Mouse (Mus musculus): ENCODE results near the gene Spast. TPM values are rescaled to one million over a fixed set of nuclear protein-coding genes. Genes with fewer than 3 reads are reported as not detected.
"Not testable (repeated sequence)": the region's sequence is repeated elsewhere in the genome, so short reads cannot be mapped to it uniquely, and the experiment has no call there.

The Spast gene
- total and polyA plus RNA-seq, 2 experiments from 2014 or later: 25.3 to 96.7 TPM

GRCm38 (mm10) chr17:74306021-74306420 is 32.8 kb upstream of the Spast start:
- no peak for TF ChIP-seq CTCF (IDR thresholded peaks at IDR 0.05; ENCODE audit: low read depth)
- no peak overlapping the region for H3K9ac ChIP-seq (replicated peaks; ENCODE audit: low read length)
- no peaks in the 10 kb centered on the region for H3K4me1 ChIP-seq (ENCODE audit: insufficient read depth, low read length)
- H3K36me3 ChIP-seq (ENCODE audit: insufficient read depth, low read length): peaks cover 9% of the 10 kb centered on the region; the same call in 1 of the 2 replicates
- H3K27ac ChIP-seq: no peak overlapping the region
- ATAC-seq: no peak
- H3K4me3 ChIP-seq (ENCODE audit: low read length): no peak overlapping the region
- DNase-seq (ENCODE audit: low spot score): no peak
- no peaks in the 10 kb centered on the region for H3K9me3 ChIP-seq (ENCODE audit: low read length)
- no peaks in the 10 kb centered on the region for H3K27me3 ChIP-seq (ENCODE audit: insufficient read depth, low read length)
- H3K4me2 ChIP-seq (ENCODE audit: low read depth, low read length): no peak overlapping the region
- 96% methylated on average over 1 of the region's 1 CpGs for WGBS

DNA sequence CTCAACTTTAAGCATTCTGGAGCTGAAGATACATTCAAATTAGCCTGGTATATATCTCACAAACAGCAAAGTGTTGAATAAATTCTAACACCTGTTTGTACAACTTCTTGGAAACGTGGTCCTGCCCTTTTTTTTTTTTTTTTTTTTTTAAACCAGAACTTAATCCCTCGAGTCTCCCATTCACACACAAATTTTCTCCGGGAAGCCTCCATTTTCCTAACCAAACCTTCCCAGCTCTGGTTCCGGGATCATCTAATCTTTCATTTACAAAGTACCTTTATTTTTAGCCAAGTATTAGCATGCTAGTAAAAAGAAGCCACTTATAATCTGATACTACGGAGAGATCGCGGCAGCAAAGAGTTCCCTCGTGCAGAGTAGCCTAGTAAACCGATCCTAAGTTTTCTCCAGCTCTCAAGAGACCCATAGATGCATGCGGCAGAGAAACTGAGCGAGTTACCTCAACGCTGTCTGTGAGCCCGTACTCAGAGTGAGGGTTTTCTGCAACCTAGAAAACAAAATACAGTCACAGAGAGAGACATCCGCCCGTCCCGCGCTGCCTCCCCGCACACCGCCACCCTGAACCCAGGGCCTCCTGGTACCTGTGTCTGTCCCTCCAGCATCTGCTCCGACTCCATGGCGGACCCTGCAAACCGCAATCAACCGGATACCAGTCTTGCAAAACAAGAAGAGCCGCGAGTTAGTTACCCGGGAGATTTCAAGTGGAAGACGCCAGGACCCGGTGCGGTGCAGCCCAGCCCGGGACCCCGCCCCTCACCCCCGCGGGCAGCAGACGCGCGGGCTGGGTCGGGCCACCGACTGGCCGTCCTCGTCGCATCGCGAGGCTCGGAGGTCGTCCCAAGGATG is 23.1 kb upstream of the Spast start:
- Histone ChIP-seq H3K9ac (replicated peaks; ENCODE audit: low read length) (peak overlapping the region; percentile 58), H3K27me3 (ENCODE audit: insufficient read depth, low read length) (no peaks in the 10 kb centered on the region), H3K27ac (peak overlapping the region; percentile 82), H3K4me3 (ENCODE audit: low read length) (peak overlapping the region; percentile 53), H3K36me3 (ENCODE audit: insufficient read depth, low read length) (peaks cover 8% of the 10 kb centered on the region; the same call in 1 of the 2 replicates), H3K9me3 (ENCODE audit: low read length) (no peaks in the 10 kb centered on the region), H3K4me2 (ENCODE audit: low read depth, low read length) (peak overlapping the region; percentile 87), H3K4me1 (ENCODE audit: insufficient read depth, low read length) (peaks cover 4% of the 10 kb centered on the region; the same call in 1 of the 2 replicates)
- ATAC-seq (no peak), DNase-seq (ENCODE audit: low spot score) (peak; percentile 20)
- TF ChIP-seq CTCF (IDR thresholded peaks at IDR 0.05; ENCODE audit: low read depth): no peak
- under 1% methylated on average over 45 of the region's 45 CpGs for WGBS

DNA sequence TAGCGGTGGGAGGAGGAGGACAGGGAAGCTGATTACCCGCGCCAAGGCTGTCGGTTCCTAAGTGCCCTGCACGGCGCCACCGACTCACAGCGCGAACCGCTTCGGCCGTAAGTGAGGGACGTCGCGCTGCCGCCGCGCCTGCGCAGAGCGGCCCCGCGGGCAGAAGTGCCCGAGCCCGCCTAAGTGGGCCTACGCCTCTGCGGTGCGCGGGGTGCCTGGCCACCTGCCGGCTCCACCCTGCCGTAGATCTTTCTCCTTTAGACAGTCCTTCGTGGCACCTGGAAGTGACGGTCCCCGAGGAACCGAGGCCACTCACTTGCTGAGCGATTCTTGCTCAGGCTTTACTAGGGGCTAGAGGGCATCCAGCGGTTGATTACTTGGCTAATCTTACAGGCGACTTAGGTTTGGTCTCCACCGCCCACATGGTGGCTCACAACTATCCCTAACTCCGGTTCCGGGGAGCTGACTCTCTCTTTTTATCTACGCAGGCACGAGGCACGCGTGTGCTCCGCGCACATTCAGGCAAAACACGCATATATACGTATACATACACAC is 22.4 kb upstream of the Spast start:
- TF ChIP-seq CTCF (IDR thresholded peaks at IDR 0.05; ENCODE audit: low read depth): peak; percentile 25
- Histone ChIP-seq H3K27ac (peak overlapping the region; percentile 82), H3K4me1 (ENCODE audit: insufficient read depth, low read length) (peaks cover 4% of the 10 kb centered on the region; the same call in 1 of the 2 replicates), H3K4me2 (ENCODE audit: low read depth, low read length) (peak overlapping the region; percentile 87), H3K9ac (replicated peaks; ENCODE audit: low read length) (peak overlapping the region; percentile 58), H3K36me3 (ENCODE audit: insufficient read depth, low read length) (peaks cover 5% of the 10 kb centered on the region; the same call in 1 of the 2 replicates), H3K27me3 (ENCODE audit: insufficient read depth, low read length) (no peaks in the 10 kb centered on the region), H3K9me3 (ENCODE audit: low read length) (no peaks in the 10 kb centered on the region), H3K4me3 (ENCODE audit: low read length) (peak overlapping the region; percentile 53)
- ATAC-seq: peak; percentile 96
- DNase-seq (ENCODE audit: low spot score): peak; percentile 95
- WGBS: under 1% methylated on average over 48 of the region's 48 CpGs

DNA sequence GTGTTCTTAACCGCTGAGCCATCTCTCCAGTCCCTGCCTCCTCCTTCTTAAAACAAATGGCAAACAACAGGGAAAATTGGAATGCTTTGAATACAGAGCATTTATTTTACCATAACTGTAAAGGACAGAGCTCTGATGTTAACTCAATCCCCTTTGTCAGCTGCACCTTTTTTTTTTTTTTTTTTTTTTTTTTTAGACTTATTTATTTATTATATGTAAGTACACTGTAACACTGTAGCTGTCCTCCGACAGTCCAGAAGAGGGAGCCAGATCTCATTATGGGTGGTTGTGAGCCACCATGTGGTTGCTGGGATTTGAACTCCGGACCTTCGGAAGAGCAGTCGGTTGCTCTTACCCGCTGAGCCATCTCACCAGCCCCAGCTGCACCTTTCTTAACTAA is 20.1 kb upstream of the Spast start:
- WGBS: 90% methylated on average over 6 of the region's 6 CpGs

DNA sequence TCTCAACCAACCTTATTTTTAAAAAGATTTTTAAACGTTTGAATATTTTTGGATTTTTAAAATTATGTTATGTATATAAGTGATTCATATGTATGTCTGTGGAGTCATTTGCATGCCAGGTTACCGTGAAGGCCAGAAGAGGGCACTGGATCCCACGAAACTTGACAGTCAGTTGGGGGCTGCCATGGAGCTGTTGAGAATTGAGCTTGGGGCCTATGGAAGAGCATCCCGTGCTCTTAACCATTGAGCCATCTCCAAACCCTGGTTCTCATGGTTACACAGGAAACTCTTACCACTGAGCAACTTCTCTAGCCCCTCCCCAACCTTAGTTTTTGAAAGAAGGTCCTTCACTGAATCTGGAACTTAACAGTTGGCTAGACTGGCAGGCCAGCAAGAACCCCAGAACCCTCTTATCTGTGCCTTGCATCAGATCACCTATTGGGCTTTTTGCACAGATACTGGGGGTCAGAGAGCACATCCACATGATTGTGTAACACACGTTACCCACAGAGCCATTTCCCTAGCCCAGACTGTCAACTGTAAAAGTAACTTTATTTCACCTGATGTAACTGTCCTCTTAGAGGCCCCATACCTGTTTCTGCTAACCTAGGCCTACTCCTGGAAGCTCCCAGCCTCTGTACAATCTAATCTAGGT is 16.3 kb upstream of the Spast start:
- peak; percentile 12 for DNase-seq (ENCODE audit: low spot score)
- Histone ChIP-seq H3K27ac (no peak overlapping the region), H3K4me3 (ENCODE audit: low read length) (no peak overlapping the region), H3K9ac (replicated peaks; ENCODE audit: low read length) (no peak overlapping the region), H3K9me3 (ENCODE audit: low read length) (no peaks in the 10 kb centered on the region), H3K4me2 (ENCODE audit: low read depth, low read length) (no peak overlapping the region), H3K36me3 (ENCODE audit: insufficient read depth, low read length) (no peaks in the 10 kb centered on the region), H3K27me3 (ENCODE audit: insufficient read depth, low read length) (no peaks in the 10 kb centered on the region), H3K4me1 (ENCODE audit: insufficient read depth, low read length) (no peaks in the 10 kb centered on the region)
- peak; percentile 26; the same call in 1 of the 2 replicates for TF ChIP-seq CTCF (IDR thresholded peaks at IDR 0.05; ENCODE audit: low read depth)
- ATAC-seq: no peak
- 47% methylated on average over 5 of the region's 5 CpGs for WGBS

More for the DNA sequence above, 20.1 kb upstream of the Spast start:
- DNase-seq (ENCODE audit: low spot score) (no peak), ATAC-seq (no peak)
- 0 out of 2 replicates have a peak, but pooled peaks have one; percentile 9 for TF ChIP-seq CTCF (IDR thresholded peaks at IDR 0.05; ENCODE audit: low read depth)
- H3K27ac ChIP-seq: no peak overlapping the region
- H3K4me1 ChIP-seq (ENCODE audit: insufficient read depth, low read length): peaks cover 4% of the 10 kb centered on the region; the same call in 1 of the 2 replicates
- no peaks in the 10 kb centered on the region for H3K27me3 ChIP-seq (ENCODE audit: insufficient read depth, low read length)
- no peak overlapping the region for H3K4me2 ChIP-seq (ENCODE audit: low read depth, low read length)
- no peaks in the 10 kb centered on the region for H3K36me3 ChIP-seq (ENCODE audit: insufficient read depth, low read length)
- no peak overlapping the region for H3K4me3 ChIP-seq (ENCODE audit: low read length)
- H3K9me3 ChIP-seq (ENCODE audit: low read length): no peaks in the 10 kb centered on the region
- H3K9ac ChIP-seq (replicated peaks; ENCODE audit: low read length): no peak overlapping the region

GRCm38 (mm10) chr17:74323844-74324243 is 14.9 kb upstream of the Spast start, which contains the start of gene Dpy30:
Gene Dpy30 (minus strand): TSS chr17:74323944.
- no peak for ATAC-seq
- Histone ChIP-seq H3K4me2 (ENCODE audit: low read depth, low read length) (no peak within 1 kb of the TSS), H3K9ac (replicated peaks; ENCODE audit: low read length) (no peak within 1 kb of the TSS), H3K4me3 (ENCODE audit: low read length) (no peak within 1 kb of the TSS), H3K9me3 (ENCODE audit: low read length) (no peaks in the 10 kb centered on the region), H3K27ac (no peak within 1 kb of the TSS), H3K4me1 (ENCODE audit: insufficient read depth, low read length) (no peaks in the 10 kb centered on the region), H3K27me3 (ENCODE audit: insufficient read depth, low read length) (no peaks in the 10 kb centered on the region), H3K36me3 (ENCODE audit: insufficient read depth, low read length) (no peaks in the 10 kb centered on the region)
- 84% methylated on average over 2 of the region's 2 CpGs for WGBS
- no peak for DNase-seq (ENCODE audit: low spot score)
- no peak for TF ChIP-seq CTCF (IDR thresholded peaks at IDR 0.05; ENCODE audit: low read depth)

GRCm38 (mm10) chr17:74327195-74327594 is 11.6 kb upstream of the Spast start:
- not testable (repeated sequence) for H3K9me3 ChIP-seq (ENCODE audit: low read length); H3K27ac ChIP-seq; H3K4me2 ChIP-seq (ENCODE audit: low read depth, low read length); H3K27me3 ChIP-seq (ENCODE audit: insufficient read depth, low read length); H3K4me3 ChIP-seq (ENCODE audit: low read length); H3K9ac ChIP-seq (replicated peaks; ENCODE audit: low read length); H3K4me1 ChIP-seq (ENCODE audit: insufficient read depth, low read length); DNase-seq (ENCODE audit: low spot score); ATAC-seq; H3K36me3 ChIP-seq (ENCODE audit: insufficient read depth, low read length)
- WGBS: 88% methylated on average over 7 of the region's 7 CpGs

All from hindbrain, postnatal 0 days (tissue).